Mouse (Mus musculus): ENCODE measurements at regions not wholly inside any gene's neighbourhood (a gene's known extent, or its start where the extent isn't known, plus 50 kb on each side); places are given as distances from the start of the nearest gene placed in this dataset.
A peak's percentile ranks its signal among the peaks of the same experiment; 100 is the strongest.
"Not testable (repeated sequence)": the region's sequence is repeated elsewhere in the genome, so short reads cannot be mapped to it uniquely, and the experiment has no call there.

DNA sequence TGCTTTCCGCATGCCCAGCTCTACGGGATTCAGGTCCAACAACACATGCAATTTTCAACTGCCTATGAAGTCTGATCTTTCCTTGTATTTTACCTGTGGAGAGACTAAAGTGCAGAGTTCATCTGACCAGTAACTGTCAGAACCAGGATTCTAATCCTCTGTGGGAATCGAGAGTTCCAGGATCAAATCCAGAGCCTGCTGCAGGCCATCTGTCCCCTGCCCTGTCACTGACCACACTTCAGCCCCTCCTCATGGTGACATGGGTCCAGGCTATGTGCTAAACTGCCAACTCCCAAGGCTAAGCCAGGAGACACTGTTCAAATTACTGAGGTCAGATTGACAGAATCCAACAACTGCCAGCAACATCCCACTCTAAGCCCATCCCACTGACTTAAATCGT is 175.7 kb downstream of the Katnal1 start:
- Histone ChIP-seq H3K27me3 (replicated peaks; ENCODE audit: control insufficient read depth, insufficient read depth, low read length) (no peaks in the 10 kb centered on the region), H3K4me3 (ENCODE audit: insufficient read depth, low read depth, low read length) (no peak overlapping the region), H3K27ac (ENCODE audit: insufficient read depth, low read depth, low read length) (no peak overlapping the region), H3K36me3 (ENCODE audit: control insufficient read depth, insufficient read depth, low read length) (no peaks in the 10 kb centered on the region), H3K4me1 (ENCODE audit: control insufficient read depth, insufficient read depth, low read length) (peaks cover 3% of the 10 kb centered on the region; the same call in 1 of the 2 replicates)
- 62% methylated on average over 4 of the region's 4 CpGs for WGBS
- TF ChIP-seq POLR2A (IDR thresholded peaks at IDR 0.05; ENCODE audit: low read depth, low read length) (no peak), CTCF (conservative IDR thresholded peaks at IDR 0.05; ENCODE audit: insufficient read depth, insufficient read length, low read depth, low read length) (no peak)
- DNase-seq, result no peak

DNA sequence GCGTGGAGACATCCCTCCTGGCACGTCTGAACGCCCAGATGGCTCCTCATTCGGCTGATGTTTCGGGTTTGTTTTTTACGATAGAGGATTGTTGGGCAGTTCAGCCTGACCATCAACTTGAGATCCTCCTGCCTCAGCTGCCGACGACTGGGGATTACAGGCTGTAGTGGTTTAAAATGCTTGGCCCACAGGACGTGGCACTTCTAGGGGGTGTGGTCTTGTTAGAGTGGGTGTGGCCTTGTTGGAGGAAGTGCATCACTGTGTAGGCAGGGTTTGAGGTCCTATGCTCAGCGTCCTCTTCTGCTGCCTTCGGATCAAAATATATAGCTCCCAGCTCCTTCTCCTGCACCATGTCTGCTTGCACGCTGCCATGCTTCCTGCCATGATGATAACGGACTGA is 177.1 kb downstream of the Katnal1 start:
- TF ChIP-seq POLR2A (IDR thresholded peaks at IDR 0.05; ENCODE audit: low read depth, low read length), result no peak
- no peaks in the 10 kb centered on the region for H3K36me3 ChIP-seq (ENCODE audit: control insufficient read depth, insufficient read depth, low read length)
- 95% methylated on average over 13 of the region's 13 CpGs for WGBS

DNA sequence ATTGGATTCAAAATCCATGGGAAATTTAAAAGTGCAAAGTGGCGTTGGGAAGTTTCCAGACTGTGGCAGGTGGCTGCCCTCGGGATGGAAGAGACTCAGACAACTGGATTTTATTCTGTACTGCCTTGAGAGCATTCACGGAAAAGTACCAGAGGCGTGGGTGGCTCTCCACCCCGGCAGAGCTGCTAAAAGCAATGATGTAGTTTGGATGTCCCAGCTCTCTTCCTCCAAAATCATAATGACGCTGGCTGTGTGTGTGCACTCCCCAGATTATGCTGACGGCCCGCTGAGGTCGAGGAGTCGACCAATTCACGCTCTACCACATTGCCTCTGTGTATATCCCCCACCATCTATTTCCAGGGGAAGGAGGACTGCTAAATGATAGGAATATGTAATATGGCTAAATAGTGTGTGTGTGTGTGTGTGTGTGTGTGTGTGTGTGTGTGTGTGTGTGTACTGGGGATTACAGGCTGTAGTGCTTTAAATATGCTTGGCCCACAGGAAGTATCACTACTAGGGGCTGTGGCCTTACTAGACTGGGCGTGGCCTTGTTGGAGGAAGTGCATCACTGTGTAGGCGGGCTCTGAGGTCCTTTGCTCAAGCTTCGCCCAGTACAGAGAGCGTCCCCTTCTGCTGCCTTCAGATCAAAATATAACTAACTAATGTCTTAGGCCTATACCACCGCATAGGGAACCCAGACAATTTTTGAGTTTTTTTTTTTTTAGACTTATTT is 179.0 kb downstream of the Katnal1 start:
- WGBS, result 81% methylated on average over 16 of the region's 16 CpGs

More for the DNA sequence above, 177.1 kb downstream of the Katnal1 start:
- no peak for DNase-seq
- no peak overlapping the region for H3K4me3 ChIP-seq (ENCODE audit: insufficient read depth, low read depth, low read length)
- H3K27me3 ChIP-seq (replicated peaks; ENCODE audit: control insufficient read depth, insufficient read depth, low read length), result no peaks in the 10 kb centered on the region
- H3K27ac ChIP-seq (ENCODE audit: insufficient read depth, low read depth, low read length), result no peak overlapping the region
- no peaks in the 10 kb centered on the region for H3K4me1 ChIP-seq (ENCODE audit: control insufficient read depth, insufficient read depth, low read length)

DNA sequence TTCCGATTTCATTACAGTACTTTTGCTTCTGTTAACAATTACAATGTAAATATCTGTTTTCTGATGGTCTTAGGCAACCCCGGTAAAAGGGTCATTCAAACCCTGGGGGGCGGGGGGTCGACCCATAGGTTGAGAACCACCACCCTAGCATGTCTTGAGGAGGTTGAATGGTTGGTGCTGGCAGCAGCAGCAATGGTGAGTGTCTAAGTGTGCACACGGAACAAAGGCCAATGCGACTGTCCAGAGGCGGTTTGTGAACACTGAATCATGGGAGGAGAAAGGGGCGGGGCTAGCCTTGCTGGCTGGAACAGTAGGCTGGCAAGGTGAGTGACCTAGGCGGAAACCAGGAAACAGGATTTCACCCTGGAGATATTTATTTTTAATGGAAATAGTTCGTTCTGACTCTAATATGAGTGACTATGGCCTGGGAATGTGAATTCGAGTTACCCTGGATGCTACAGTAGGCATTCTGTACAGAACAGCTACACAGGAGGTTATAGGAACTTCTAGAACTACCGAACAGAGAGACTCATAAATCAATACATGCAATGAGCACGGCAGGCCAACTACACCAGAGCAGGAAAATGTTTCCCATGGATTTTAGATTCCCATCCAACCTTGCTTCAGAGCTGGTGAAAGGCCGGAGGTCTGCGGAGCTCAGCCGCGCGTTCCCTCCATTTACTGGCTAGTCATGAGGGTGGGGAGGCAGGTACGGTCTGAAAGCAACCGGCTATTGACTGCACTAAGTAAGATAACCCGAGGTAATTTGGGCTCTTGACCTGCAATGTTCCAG is 181.0 kb downstream of the Katnal1 start:
- Histone ChIP-seq H3K4me1 (ENCODE audit: control insufficient read depth, insufficient read depth, low read length) (no peaks in the 10 kb centered on the region), H3K4me3 (ENCODE audit: insufficient read depth, low read depth, low read length) (no peak overlapping the region), H3K27ac (ENCODE audit: insufficient read depth, low read depth, low read length) (no peak overlapping the region), H3K36me3 (ENCODE audit: control insufficient read depth, insufficient read depth, low read length) (no peaks in the 10 kb centered on the region), H3K27me3 (replicated peaks; ENCODE audit: control insufficient read depth, insufficient read depth, low read length) (no peaks in the 10 kb centered on the region)
- no peak for TF ChIP-seq CTCF (conservative IDR thresholded peaks at IDR 0.05; ENCODE audit: insufficient read depth, insufficient read length, low read depth, low read length)
- no peak for TF ChIP-seq POLR2A (IDR thresholded peaks at IDR 0.05; ENCODE audit: low read depth, low read length)
- DNase-seq, result peak; percentile 61
- WGBS, result 82% methylated on average over 21 of the region's 21 CpGs

More for the DNA sequence above, 179.0 kb downstream of the Katnal1 start:
- no peaks in the 10 kb centered on the region for H3K4me1 ChIP-seq (ENCODE audit: control insufficient read depth, insufficient read depth, low read length)
- TF ChIP-seq CTCF (conservative IDR thresholded peaks at IDR 0.05; ENCODE audit: insufficient read depth, insufficient read length, low read depth, low read length) (no peak), POLR2A (IDR thresholded peaks at IDR 0.05; ENCODE audit: low read depth, low read length) (no peak)
- no peak overlapping the region for H3K27ac ChIP-seq (ENCODE audit: insufficient read depth, low read depth, low read length)
- H3K4me3 ChIP-seq (ENCODE audit: insufficient read depth, low read depth, low read length), result no peak overlapping the region
- H3K36me3 ChIP-seq (ENCODE audit: control insufficient read depth, insufficient read depth, low read length), result no peaks in the 10 kb centered on the region
- no peak for DNase-seq
- H3K27me3 ChIP-seq (replicated peaks; ENCODE audit: control insufficient read depth, insufficient read depth, low read length), result no peaks in the 10 kb centered on the region

DNA sequence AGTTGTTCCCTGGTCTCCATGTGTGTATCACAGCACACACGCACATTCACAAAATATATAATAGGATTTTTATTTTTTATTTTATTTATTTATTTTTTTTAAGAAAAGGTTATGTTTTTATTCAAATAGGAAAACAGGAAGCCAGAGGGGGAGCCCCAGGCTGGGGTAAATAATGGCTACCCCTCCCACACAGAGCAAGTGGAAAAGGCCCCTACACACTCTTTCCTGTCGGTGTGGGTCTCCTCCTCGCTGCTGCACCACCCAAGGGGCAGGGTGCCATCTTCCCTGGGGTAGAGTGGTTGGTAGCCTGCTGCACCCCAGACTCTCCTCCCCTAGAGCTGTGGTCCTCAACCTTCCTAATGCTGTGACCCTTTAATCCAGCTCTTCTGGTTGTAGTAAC is 181.6 kb downstream of the Katnal1 start:
- Histone ChIP-seq H3K36me3 (ENCODE audit: control insufficient read depth, insufficient read depth, low read length) (no peaks in the 10 kb centered on the region), H3K27ac (ENCODE audit: insufficient read depth, low read depth, low read length) (no peak overlapping the region), H3K27me3 (replicated peaks; ENCODE audit: control insufficient read depth, insufficient read depth, low read length) (no peaks in the 10 kb centered on the region), H3K4me3 (ENCODE audit: insufficient read depth, low read depth, low read length) (no peak overlapping the region), H3K4me1 (ENCODE audit: control insufficient read depth, insufficient read depth, low read length) (no peaks in the 10 kb centered on the region)
- WGBS, result 88% methylated on average over 3 of the region's 3 CpGs
- TF ChIP-seq CTCF (conservative IDR thresholded peaks at IDR 0.05; ENCODE audit: insufficient read depth, insufficient read length, low read depth, low read length) (no peak), POLR2A (IDR thresholded peaks at IDR 0.05; ENCODE audit: low read depth, low read length) (no peak)
- DNase-seq, result no peak

DNA sequence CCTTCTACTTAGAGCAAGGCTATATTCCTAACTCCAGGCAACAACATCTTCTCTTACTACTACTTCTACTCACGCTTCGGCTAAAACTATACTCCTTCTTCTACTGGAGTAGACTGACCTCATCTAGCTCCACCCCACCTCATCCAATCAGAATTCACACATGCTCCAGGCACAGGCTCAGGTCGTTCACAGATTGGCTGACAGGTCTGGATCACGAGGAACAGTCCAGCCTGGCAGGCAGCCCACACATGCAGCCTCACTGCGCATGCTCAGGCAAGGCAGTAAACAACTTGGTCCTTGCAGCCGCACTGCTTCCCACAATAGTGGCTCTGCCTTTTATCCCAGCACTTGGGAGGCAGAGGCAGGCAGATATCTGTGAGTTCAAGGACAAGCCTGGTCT is 182.4 kb downstream of the Katnal1 start:
- H3K36me3 ChIP-seq (ENCODE audit: control insufficient read depth, insufficient read depth, low read length); H3K27me3 ChIP-seq (replicated peaks; ENCODE audit: control insufficient read depth, insufficient read depth, low read length); H3K4me3 ChIP-seq (ENCODE audit: insufficient read depth, low read depth, low read length); H3K4me1 ChIP-seq (ENCODE audit: control insufficient read depth, insufficient read depth, low read length); H3K27ac ChIP-seq (ENCODE audit: insufficient read depth, low read depth, low read length): not testable (repeated sequence)
- WGBS, result 50% methylated on average over 6 of the region's 6 CpGs
- DNase-seq, result peak; percentile 68

DNA sequence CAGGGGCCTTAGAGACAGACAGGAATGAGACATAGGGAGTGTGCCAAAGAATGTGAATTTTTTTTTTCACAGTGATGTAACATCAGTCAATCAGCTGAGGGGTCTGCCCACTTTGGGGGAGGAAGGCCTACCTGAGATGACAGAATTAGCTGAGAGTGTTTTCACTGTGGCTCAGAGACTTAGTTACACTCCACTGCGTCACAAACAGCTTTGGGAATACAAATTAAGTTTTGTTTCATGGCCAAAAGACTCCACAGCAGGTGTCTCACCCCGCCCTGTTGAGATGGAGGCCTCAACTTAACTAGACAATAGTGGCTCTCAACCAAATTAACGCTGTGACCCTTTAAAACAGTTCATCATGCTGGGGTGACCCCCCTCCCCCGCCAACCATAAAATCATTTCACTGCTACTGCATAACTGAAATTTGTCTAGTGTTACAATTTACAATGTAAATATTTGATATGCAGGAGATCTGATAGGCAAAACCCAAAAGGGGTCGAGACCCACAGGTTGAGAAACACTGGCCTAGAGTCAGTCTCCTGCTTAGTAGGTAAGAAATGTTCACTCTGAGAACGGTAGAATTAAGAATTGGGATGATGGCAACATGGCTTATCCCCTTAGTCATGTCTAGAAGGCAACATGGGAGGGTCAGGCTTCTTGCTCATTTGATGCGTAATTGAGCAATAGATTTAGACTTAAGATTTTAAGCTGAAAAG is 184.3 kb downstream of the Katnal1 start:
- no peak for TF ChIP-seq POLR2A (IDR thresholded peaks at IDR 0.05; ENCODE audit: low read depth, low read length)
- no peak for TF ChIP-seq CTCF (conservative IDR thresholded peaks at IDR 0.05; ENCODE audit: insufficient read depth, insufficient read length, low read depth, low read length)
- H3K27ac ChIP-seq (ENCODE audit: insufficient read depth, low read depth, low read length), result no peak overlapping the region
- H3K4me1 ChIP-seq (ENCODE audit: control insufficient read depth, insufficient read depth, low read length), result no peaks in the 10 kb centered on the region
- H3K36me3 ChIP-seq (ENCODE audit: control insufficient read depth, insufficient read depth, low read length), result no peaks in the 10 kb centered on the region
- H3K27me3 ChIP-seq (replicated peaks; ENCODE audit: control insufficient read depth, insufficient read depth, low read length), result no peaks in the 10 kb centered on the region
- no peak overlapping the region for H3K4me3 ChIP-seq (ENCODE audit: insufficient read depth, low read depth, low read length)
- DNase-seq, result no peak
- WGBS, result 92% methylated on average over 7 of the region's 7 CpGs
